Mouse (Mus musculus): ENCODE results near the gene Rbms1.

Gene Rbms1

GRCm38 (mm10) chr2:60879141-60879818, 83.7 kb downstream of the Rbms1 start:
- DNase-seq (ENCODE audit: low spot score) = no peak

GRCm38 (mm10) chr2:60877543-60878386, 85.2 kb downstream of the Rbms1 start:
- DNase-seq (ENCODE audit: low spot score) = no peak

- DNase-seq (ENCODE audit: low spot score) = no peak
These were observed 86.1 kb downstream of the Rbms1 start for GRCm38 (mm10) chr2:60876891-60877290.

- no peak for DNase-seq (ENCODE audit: low spot score)
These were observed 90.7 kb downstream of the Rbms1 start for GRCm38 (mm10) chr2:60872095-60872811.

- no peak for DNase-seq (ENCODE audit: low spot score)
These were observed 92.0 kb downstream of the Rbms1 start for GRCm38 (mm10) chr2:60871001-60871400.

- DNase-seq (ENCODE audit: low spot score) = no peak
These were observed 92.5 kb downstream of the Rbms1 start for GRCm38 (mm10) chr2:60870450-60870849.

GRCm38 (mm10) chr2:60869001-60869743, 93.8 kb downstream of the Rbms1 start:
- no peak for DNase-seq (ENCODE audit: low spot score)

- no peak for DNase-seq (ENCODE audit: low spot score)
These were observed 94.8 kb downstream of the Rbms1 start for GRCm38 (mm10) chr2:60868060-60868662.

GRCm38 (mm10) chr2:60867304-60867703, 95.7 kb downstream of the Rbms1 start:
- DNase-seq (ENCODE audit: low spot score) = no peak

- no peak for DNase-seq (ENCODE audit: low spot score)
These were observed 97.1 kb downstream of the Rbms1 start for GRCm38 (mm10) chr2:60865869-60866268.

GRCm38 (mm10) chr2:60864977-60865376, 98.0 kb downstream of the Rbms1 start:
- no peak for DNase-seq (ENCODE audit: low spot score)

GRCm38 (mm10) chr2:60864256-60864795, 98.7 kb downstream of the Rbms1 start:
- no peak for DNase-seq (ENCODE audit: low spot score)

- no peak for DNase-seq (ENCODE audit: low spot score)
These were observed 99.2 kb downstream of the Rbms1 start for GRCm38 (mm10) chr2:60863827-60864226.

- DNase-seq (ENCODE audit: low spot score) = no peak
These were observed 99.9 kb downstream of the Rbms1 start for GRCm38 (mm10) chr2:60862913-60863711.

GRCm38 (mm10) chr2:60858116-60858515, 104.9 kb downstream of the Rbms1 start:
- DNase-seq (ENCODE audit: low spot score) = no peak

- no peak for DNase-seq (ENCODE audit: low spot score)
These were observed 106.9 kb downstream of the Rbms1 start for GRCm38 (mm10) chr2:60856097-60856496.

GRCm38 (mm10) chr2:60855006-60855405, 108.0 kb downstream of the Rbms1 start:
- DNase-seq (ENCODE audit: low spot score) = no peak

- DNase-seq (ENCODE audit: low spot score) = no peak
These were observed 111.1 kb downstream of the Rbms1 start for GRCm38 (mm10) chr2:60851898-60852297.

GRCm38 (mm10) chr2:60851057-60851718, 111.8 kb downstream of the Rbms1 start:
- no peak for DNase-seq (ENCODE audit: low spot score)

GRCm38 (mm10) chr2:60848478-60848877, 114.5 kb downstream of the Rbms1 start:
- DNase-seq (ENCODE audit: low spot score) = no peak

All from ovary, postnatal 36 days (tissue).